Mouse (Mus musculus) monocyte, adult 2 months (primary cell): Measurements from ENCODE around the gene Grk5.

Source experiments
- DNase-seq, 2 experiments: peaks; one replicate each; pipeline ENCODE4 v3.0.0; 2022; ENCODE audit warnings: low spot score in 2 of 2, low read depth in 1 of 2

Gene Grk5

GRCm38 (mm10) chr19:61056783-61057410, 167.3 kb downstream of the Grk5 start:
- no peak for DNase-seq

GRCm38 (mm10) chr19:61057581-61057980, 168.0 kb downstream of the Grk5 start:
- no peak for DNase-seq

DNA sequence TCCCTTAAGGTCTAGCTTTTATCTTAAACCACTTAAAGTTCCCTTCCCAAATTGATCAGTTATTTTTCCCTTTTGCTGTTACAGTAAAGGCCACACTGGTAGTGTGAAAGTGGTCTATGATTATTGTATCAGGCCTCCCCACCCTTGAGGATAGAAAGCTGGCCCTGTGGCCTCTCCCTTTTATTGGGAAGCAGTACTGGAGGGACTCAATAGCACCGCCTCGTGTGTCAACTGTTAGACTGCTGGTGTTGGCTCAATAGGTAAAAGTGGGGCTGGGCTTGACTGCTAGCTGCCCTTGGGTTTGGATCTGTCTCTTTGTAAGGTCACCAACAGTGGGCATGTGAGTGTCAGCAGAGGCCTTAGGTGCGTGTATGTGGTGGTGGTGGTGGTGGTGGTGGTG, 174.8 kb downstream of the Grk5 start:
- DNase-seq = no peak

- DNase-seq = no peak
Observed at GRCm38 (mm10) chr19:61065011-61065410, 175.5 kb downstream of the Grk5 start.

DNA sequence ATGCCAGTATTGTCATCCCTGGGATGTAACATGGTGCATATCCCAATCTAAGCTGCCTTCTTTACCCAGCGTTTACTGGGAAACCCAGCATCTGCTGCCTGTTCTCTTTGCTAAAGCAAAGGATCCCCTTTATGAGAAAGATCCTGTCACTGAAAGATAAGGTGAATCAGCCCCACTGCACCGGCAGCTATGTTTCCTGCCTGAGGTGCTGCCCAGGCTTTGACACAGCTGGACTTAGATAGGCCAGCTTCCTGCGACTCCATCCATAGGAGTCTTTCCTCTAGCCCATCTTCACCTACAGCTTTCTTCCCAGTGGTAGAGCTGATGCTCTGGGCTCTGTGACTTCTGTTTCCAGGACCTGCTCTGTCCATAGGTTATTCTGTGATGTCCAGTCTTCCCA, 189.1 kb downstream of the Grk5 start:
- no peak for DNase-seq

DNA sequence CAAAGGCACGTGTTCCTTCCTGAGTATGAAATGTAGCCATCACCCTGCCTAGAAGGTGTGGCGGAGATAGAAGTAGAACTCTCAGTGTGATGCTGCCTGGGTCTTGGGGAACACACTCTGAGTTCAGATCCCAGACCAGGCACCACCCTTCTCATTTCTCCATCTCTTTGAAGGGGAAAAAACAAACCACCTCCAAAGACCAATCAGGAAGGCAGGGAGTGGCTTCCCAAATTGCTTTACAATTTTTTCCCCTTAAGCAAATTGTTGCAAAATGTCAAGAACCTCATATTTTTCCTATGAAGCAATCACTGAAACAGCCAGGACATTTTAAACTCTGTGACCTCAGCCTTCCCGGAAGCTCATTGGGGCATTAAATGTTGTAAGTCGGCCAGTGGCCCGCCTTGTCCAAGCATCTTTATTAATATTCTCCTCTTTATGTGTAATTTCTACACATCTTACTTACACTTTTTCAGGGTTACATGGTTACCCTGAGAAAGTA, 190.8 kb downstream of the Grk5 start:
- DNase-seq = peak; percentile 30 to 31

GRCm38 (mm10) chr19:61083006-61083405, 193.5 kb downstream of the Grk5 start:
- DNase-seq = no peak

- peak; percentile 64 to 86 for DNase-seq
Observed at GRCm38 (mm10) chr19:61084149-61084940, 194.8 kb downstream of the Grk5 start.

DNA sequence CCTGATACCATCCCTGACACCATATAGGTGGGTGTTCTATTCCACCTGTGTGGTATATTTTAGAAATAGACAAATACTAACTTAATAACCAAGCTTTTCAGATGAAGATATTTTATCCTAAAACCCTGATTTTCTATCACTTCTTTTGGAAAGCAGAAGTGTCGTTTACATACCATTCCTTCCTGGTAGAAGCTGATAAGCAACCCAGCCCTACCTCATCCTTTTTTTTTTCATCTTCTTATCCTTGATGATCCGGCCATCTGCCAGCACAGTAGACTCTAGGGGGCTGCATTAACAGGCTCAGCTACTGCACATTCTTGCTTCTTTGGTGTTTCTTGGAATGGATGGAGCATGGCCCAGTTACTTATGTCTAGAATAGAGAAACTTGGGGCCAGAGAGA, 195.7 kb downstream of the Grk5 start:
- no peak for DNase-seq

DNA sequence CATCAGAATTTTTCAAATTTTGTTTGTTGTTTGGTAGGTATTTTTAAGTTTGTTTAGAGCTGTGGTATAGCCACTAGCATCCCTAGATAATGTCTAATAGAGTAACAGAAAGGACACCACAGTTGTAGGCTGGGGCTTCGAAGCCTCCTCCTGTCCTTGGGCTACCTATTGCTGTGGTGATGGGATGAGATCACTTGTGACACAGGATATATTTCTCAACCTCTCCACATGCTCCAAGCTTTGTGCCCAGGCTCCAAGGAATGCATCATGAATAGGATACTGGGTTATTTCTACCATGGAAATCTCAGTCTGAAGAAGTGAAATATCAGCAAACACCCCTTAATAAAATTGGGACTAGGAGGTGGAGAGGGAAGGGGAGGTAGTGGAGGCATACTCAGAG, 198.2 kb downstream of the Grk5 start:
- no peak for DNase-seq

DNA sequence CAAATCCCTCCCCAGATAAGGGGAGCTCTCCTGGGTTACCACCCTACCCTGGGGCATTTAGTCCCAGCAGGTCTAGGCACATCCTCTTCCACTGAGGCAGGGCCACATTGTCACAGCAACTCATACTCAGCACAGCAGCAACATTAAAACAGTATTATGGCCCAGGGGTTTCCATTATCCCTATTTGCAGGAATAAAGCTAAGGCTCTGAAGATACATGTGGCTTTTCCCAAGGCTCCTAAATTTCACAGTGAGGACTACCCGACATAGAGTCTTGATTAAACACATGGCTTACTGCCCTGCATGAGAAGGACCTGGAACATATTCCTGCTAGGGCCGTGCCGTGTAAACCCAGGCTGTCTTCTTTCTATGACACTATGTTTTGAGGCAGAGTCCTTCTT, 199.5 kb downstream of the Grk5 start:
- DNase-seq = no peak

DNA sequence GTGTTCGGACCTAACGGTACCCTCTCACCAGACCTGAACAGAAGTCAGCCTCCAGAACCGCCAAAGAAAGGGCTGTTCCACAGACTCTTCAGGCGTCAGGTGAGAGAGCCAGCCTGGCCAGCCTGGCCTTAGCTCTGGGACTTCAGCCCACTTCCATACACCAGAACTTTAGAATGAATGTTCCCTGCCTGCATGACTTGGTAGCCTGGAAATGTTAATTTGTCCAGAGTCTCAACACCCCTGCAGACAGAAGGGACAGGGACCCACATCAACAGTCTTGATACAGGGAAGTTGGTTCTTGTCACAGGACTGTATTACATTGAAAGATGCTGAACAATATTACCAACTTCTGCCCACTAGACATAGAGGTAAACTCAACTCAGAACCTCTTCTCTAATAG, 201.0 kb downstream of the Grk5 start:
- DNase-seq = no peak

- DNase-seq = no peak
Observed at GRCm38 (mm10) chr19:61096776-61097175, 207.2 kb downstream of the Grk5 start.

DNA sequence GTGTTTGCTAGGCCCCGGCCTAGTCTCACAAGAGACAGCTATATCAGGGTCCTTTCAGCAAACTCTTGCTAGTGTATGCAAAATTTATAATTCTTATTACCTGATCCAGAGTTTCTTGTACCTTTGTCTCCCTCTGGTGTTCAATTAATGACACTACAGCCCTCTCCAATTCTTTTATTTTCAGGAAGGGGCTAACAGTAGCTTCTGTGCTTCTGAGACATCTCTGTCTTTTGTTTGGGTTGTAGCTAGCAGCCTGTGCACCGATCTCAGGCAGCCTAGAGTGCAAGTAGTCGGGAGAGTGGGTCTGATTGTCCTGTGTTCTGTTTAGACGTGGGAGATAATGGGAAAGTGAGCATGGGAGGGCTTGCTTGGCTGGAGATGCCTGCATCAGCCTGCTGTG, 208.2 kb downstream of the Grk5 start:
- DNase-seq = no peak

- DNase-seq = no peak
Observed at GRCm38 (mm10) chr19:61110184-61110583, 220.6 kb downstream of the Grk5 start.

DNA sequence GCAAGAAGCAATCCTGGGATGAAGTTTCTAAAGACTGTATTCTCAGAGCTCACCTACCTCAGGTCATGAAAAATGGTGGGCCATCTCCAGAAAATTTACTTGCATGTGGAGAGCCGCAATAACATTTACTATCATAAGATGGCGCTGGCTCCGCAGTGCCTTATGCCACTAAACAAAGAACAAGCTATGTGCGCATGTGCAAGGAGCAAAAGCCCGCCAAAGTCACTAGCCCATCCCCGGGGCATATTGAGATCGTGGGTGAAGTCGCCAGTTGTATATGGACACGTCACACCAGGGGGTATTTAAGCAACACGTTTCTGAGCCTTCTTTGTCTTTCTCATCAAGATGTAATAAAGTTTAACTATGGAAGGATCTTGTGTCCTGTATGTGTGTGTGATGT, 241.5 kb downstream of the Grk5 start:
- DNase-seq = no peak

DNA sequence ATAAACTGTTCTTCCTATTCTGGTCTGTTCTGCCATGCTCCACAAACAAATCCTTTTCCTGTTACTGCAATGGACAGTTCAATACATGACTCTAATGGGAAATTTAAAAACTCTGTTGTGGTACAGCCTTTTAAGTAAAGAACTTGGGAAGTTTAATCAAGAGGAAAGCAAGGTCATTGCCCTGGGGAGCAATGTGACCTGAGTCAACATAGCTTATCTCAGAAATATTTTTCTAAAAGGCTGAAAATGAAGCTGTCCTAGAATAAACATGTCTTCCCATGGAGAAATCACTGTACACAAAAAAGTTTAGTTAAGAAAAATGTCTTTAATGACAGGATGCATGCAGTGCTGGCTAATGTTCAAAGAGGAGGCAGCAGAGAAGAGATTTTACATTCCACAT, 249.1 kb downstream of the Grk5 start:
- no peak for DNase-seq

GRCm38 (mm10) chr19:61140342-61141206, 251.0 kb downstream of the Grk5 start, which contains the start of gene Zfp950:
Gene Zfp950 (minus strand): TSS chr19:61140840.
- peak; percentile 60 to 64 for DNase-seq

DNA sequence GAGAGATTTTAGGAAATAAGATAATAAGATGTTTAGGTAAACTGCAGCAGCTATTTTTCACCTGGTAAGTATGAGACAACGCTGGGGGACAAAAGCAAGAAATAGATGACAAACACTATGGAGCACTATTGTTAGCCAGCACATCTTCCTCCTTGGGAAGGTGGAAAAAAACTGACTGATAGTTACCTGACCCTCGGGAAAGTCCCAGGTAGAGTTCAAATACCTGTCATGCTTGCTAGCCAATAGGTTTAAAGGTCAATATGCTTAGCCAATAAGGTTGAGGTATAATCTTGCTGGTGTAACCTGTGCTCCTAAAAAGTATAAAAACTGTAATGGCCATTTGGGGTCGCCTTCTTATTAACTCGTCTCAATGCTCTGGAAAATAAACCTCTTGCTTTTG, 251.8 kb downstream of the Grk5 start:
- no peak for DNase-seq
